Mouse (Mus musculus) v-Abl transformed pro-B cells (cell line): ENCODE data around the gene Prkch.

Experiments used
- in situ Hi-C, 2 experiments: fragments of 400-800 bp; cut with MboI; formaldehyde crosslinking; loops; one replicate each; pipeline ENCODE4 v1.15.1; 2025; ENCODE audit not compliant: unreplicated experiment in 2 of 2

Prkch gene

GRCm38 (mm10) chr12:73565620-73565969 lies 19.0 kb upstream of the Prkch start:
- in situ Hi-C loops, result loop anchor here in 1 of 2 experiments (5.0 kb wide), 1 partner anchor 127 kb away; no protein-coding TSS in a partner anchor

DNA sequence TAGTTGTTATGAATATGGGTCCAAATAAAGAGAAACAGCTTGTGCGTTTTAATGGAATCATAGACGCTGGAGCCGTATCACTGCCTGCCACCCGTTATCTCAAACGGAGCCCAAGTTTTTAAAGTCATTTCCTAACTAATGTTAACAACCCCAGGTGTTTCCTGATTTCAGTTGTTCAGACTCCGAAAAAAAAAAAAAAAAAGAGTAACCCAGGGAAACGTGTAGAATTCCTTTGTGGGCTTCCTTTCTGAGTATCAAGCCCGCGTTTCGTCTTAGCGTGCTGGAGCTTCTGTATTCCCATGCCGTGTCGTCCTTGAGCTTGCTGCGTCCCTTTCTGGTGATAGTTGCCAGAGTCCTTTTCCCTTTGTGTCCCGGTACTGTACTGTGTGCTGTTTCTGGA lies 10.0 kb upstream of the Prkch start:
- in situ Hi-C loops, result loop anchor here in 1 of 2 experiments (10.0 to 25.0 kb wide), 3 partner anchors 200 to 1713 kb away; no protein-coding TSS in a partner anchor

GRCm38 (mm10) chr12:73578141-73578540 lies 6.5 kb upstream of the Prkch start:
- in situ Hi-C loops, result loop anchor here in 1 of 2 experiments (10.0 to 25.0 kb wide), 3 partner anchors 197 to 1709 kb away; no protein-coding TSS in a partner anchor

GRCm38 (mm10) chr12:73580811-73581210 lies 3.8 kb upstream of the Prkch start:
- in situ Hi-C loops, result loop anchor here in 1 of 2 experiments (25.0 kb wide), 1 partner anchor 1706 kb away; no protein-coding TSS in a partner anchor

GRCm38 (mm10) chr12:73583318-73583717 lies 1.3 kb upstream of the Prkch start:
- in situ Hi-C loops, result loop anchor here in 1 of 2 experiments (25.0 kb wide), 1 partner anchor 1704 kb away; no protein-coding TSS in a partner anchor

- in situ Hi-C loops, result loop anchor here in 1 of 2 experiments (25.0 kb wide), 1 partner anchor 1703 kb away; no protein-coding TSS in a partner anchor
Observed at GRCm38 (mm10) chr12:73583813-73584609, 585 bp upstream of the Prkch start.

DNA sequence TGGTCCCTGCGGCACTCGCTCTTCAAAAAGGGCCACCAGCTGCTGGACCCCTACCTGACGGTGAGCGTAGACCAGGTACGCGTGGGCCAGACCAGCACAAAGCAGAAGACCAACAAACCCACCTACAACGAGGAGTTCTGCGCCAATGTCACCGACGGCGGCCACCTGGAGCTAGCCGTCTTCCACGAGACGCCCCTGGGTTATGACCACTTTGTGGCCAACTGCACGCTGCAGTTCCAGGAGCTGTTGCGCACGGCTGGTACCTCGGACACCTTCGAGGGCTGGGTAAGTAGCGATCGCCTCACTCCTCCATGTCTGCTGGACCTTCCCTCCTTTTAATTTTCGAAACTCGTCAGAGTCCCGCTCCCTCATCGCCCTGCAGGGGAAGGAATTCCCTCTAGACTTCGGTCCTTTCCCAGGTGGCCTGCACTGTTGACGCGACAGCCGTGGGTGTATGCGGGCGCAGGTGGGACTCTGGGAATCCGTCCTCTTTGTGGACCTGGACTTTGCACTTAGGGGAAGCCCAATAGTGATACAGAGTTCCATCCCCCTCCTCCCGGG lies 725 bp downstream of the Prkch start:
- in situ Hi-C loops, result loop anchor here in 1 of 2 experiments (25.0 kb wide), 1 partner anchor 1702 kb away; no protein-coding TSS in a partner anchor

GRCm38 (mm10) chr12:73585850-73586249 lies 1.3 kb downstream of the Prkch start:
- in situ Hi-C loops, result loop anchor here in 1 of 2 experiments (25.0 kb wide), 1 partner anchor 1701 kb away; no protein-coding TSS in a partner anchor

GRCm38 (mm10) chr12:73587262-73587661 lies 2.7 kb downstream of the Prkch start:
- in situ Hi-C loops, result loop anchor here in 1 of 2 experiments (25.0 kb wide), 1 partner anchor 1700 kb away; no protein-coding TSS in a partner anchor

DNA sequence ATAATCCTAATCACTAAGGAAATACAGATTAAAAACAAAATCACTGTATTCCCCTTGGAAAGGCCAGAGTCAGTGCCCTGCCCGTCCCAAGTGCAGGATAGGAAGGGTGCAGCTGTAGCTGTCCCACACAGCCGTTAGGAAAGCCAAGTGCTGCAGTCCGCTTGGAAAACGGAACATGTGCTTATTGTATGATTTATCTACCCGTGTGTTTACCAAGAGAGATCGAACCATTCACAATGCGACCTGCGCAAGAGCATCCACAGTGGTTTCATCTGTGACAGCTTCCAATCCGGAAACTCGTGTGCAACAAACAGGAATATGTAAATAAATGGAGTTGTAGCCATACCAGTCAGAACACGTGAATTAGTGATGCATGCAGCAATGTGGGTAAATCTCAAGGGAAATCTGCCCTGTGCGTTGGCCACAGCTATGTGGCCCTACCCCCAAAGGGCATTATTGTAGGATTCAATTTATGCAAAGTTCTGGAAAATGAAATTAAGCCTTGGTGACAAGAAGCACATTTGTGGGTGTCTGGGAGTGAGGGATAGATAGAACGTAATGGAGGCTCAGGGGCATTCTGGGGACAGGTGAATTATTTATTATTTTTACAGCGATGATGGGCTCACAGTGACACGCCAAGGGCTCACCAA lies 6.2 kb downstream of the Prkch start:
- in situ Hi-C loops, result loop anchor here (5.0 to 25.0 kb wide), 2 partner anchors 87 to 1697 kb away; no protein-coding TSS in a partner anchor

DNA sequence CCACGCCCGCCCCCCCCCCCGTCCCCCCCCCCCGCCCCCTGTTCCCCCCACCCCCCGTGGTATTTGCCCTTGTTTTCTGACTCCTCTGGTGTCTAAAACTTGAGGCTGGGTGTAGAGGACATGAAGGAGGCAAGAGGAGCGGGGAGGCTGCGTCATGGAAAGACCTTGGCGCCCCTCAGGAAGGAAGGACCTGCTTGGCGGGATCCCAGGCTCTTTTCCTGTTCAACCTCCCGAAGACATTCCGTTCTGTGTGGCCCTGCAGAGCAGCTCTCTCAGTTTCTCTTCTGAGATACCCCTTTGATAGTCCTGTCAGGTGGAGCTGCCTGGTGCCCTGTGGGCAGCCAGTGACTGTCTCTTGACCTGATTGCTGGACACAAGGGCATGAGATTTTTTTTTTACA lies 7.0 kb downstream of the Prkch start:
- in situ Hi-C loops, result loop anchor here (5.0 to 25.0 kb wide), 2 partner anchors 86 to 1696 kb away; no protein-coding TSS in a partner anchor

DNA sequence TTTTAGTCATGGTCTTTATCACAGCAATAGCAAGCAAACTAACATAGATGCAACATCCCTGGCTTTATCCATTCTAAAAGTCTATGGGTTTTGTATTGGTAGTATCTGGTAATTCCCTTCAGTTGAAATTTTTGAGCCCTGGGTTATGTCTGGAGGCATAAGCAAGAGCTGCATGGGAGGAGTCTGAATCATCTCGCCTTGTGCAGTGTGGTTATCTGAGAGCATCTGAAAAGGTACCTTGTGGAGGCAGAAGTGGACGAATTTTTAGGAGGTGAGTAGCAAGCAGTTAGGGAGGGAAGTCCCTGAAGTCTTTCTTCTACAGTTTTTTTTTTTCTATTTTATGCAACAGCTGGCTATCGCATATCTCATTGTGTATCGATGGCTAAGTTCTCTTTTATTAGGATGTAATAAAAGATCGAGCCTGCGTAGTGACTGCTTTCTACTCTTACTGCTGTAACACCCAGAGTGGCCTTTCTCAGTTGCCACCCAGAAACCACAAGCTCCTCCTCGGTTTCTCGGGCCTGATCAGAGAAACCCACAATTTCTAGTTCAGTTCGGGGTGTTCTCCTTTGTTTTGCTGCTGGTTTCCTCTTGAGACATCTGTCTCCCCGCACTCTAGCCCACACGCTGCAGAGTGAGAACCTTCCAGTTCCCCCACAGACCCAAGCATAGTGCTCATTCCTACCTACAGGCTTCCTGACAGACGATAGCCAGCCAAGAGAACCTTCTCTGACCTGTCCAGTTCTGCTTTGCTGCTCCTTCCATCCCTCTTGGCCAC lies 8.6 kb downstream of the Prkch start:
- in situ Hi-C loops, result loop anchor here (5.0 to 25.0 kb wide), 2 partner anchors 84 to 1694 kb away; no protein-coding TSS in a partner anchor

DNA sequence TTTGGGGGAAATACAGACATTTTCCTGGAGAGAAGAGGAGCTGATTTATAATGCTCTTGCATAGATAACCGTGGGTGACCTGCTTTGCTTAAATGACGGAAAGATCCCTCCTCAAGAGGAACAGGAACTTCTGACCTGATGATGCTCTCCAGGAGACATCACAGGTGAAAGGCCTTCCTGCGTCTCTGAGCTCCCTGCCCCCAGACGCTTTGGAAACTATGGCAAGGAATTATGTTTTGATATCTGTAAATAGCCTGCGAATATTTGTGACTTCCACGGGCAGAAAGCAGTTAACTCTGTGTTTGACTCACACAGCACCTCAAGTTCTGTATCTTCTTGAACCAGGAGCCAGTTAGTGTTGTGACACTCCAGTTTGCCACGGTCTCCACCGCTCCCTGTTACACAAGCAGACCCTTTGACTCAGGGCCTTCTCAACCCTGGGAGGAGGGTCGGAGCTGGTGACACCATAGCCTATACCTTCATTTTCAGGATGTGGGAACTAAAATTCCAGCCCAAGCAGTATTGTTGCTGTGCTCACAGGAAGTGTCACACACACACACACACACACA lies 9.7 kb downstream of the Prkch start:
- in situ Hi-C loops, result loop anchor here (5.0 to 25.0 kb wide), 2 partner anchors 83 to 1693 kb away; no protein-coding TSS in a partner anchor

- in situ Hi-C loops, result loop anchor here in 1 of 2 experiments (25.0 kb wide), 1 partner anchor 1692 kb away; no protein-coding TSS in a partner anchor
Observed at GRCm38 (mm10) chr12:73595226-73595625, 10.6 kb downstream of the Prkch start.

- in situ Hi-C loops, result loop anchor here in 1 of 2 experiments (25.0 kb wide), 1 partner anchor 1689 kb away; no protein-coding TSS in a partner anchor
Observed at GRCm38 (mm10) chr12:73598241-73598640, 13.6 kb downstream of the Prkch start.

DNA sequence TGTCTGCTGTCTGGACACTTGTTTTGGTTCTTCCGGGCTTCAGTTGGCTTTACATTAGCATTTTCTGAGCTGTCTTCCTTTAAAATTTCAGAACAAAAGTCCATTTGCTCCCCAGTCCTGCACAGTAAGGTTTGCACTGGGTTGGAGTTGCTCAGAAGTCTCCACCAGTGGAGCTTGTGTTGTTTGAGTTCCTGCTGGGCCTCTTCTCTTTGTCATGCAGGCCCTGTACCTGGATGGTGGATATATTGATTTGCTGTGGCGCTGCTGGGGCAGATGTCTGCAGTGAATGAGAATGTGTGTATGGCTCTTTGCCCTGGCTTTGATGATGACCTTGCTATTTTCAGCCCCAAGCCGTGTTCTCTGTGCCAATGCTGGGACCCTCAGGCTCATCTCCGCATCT lies 15.9 kb downstream of the Prkch start:
- in situ Hi-C loops, result no loop called here

- in situ Hi-C loops, result no loop called here
Observed at GRCm38 (mm10) chr12:73602974-73603373, 18.4 kb downstream of the Prkch start.

DNA sequence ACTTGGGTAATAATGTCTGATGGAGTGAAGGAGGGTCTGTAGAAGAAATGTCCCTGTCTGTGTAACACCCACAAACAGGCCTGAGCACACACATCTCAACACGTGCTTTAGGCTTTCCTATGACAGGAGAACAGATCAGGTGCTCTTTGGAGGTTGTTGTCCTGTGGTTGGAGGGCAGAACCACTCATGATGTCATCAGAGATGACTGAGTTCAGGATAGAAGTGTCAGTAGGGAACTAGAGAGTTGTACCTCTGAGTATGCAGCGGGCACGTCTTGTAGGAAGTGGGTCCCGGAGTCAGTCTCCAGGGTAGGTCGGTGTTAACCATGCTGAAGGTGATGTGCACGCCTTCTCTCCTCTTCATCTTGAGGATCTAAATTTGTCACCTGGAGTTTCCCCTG lies 19.1 kb downstream of the Prkch start:
- in situ Hi-C loops, result no loop called here

DNA sequence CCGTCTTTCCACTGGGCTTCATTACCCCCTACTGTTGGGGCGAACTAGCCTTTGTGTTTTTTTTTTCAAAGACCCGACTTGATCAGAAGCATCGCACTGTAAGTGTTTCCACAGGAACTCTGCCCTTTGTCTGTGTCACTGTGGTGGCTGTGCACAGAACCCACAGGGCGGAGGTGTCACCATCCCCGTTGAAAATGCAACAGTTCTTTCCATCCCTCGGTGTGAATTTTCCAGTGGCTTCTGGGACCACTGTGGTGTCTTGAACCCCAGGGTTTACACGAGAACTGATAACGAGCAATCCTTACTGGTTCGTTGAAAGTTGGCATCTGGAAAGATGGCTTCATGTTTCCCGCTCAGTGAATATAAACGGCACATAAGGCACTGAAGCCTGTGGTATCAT lies 20.2 kb downstream of the Prkch start:
- in situ Hi-C loops, result no loop called here
